Mouse (Mus musculus): ENCODE results near the gene Mpz. TPM values are rescaled to one million over a fixed set of nuclear protein-coding genes. Genes with fewer than 3 reads are reported as not detected.

The Mpz gene
- 100 to 1,000 TPM; 478 to 752 TPM for total RNA-seq (2021)
- long read RNA-seq, experiment 1, transcript Mpz-202 (6 exons, 1,278 nt), result major isoform, 218 of 316 reads
- long read RNA-seq, experiment 1, partial matches to known transcripts, result 23 of 316 reads
- long read RNA-seq, experiment 1, other reads (novel, unspliced or antisense), result 74 of 316 reads
- long read RNA-seq, experiment 2, transcript Mpz-202 (6 exons, 1,278 nt), result major isoform, 336 of 509 reads
- long read RNA-seq, experiment 2, partial matches to known transcripts, result 161 of 509 reads
- long read RNA-seq, experiment 2, other reads (novel, unspliced or antisense), result 8 of 509 reads

DNA sequence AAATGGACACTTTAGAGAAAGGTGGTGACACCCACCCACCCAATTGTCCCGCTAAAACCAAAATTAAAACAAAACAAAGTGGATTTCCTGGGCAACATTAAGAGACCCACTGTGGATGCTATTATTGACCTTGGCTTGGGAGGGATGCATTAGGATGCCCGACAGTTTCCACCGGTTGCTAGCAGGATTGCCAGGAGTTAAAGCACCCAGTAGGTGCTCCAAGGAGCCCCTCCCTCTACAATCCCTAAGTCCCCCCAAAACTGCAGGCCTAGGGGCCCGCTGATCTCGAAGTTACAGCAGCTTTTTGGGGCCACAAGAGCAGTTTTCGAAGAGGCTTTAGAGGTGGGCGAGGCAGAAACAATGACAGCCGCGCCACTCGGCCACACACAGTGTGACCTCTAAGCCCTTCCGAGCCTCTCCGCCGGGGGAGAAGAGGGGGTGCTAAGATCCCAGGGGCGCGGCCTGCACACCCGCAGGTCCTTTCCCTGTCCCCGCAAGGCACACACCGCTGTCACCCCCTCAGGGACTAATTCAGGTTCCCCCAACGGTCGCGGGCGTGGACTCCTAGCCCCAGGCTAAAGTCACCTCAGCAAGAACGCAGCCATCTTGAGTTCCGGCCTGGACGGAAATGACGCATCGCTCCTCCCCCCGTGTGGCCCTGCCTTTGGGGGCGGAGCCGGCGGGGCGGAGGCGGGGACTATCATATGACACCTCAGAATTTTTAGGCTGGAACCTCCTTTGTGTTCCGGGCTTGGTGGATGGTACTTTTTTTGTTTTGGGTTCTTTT lies at the start of gene Mpz, which contains the start of gene Sdhc:
Mpz (plus strand) TSS at position 738 of the 787 bp plus-strand sequence.
Sdhc (minus strand) TSS at position 630 of the 787 bp plus-strand sequence.
- peak; percentile 94 for DNase-seq

DNA sequence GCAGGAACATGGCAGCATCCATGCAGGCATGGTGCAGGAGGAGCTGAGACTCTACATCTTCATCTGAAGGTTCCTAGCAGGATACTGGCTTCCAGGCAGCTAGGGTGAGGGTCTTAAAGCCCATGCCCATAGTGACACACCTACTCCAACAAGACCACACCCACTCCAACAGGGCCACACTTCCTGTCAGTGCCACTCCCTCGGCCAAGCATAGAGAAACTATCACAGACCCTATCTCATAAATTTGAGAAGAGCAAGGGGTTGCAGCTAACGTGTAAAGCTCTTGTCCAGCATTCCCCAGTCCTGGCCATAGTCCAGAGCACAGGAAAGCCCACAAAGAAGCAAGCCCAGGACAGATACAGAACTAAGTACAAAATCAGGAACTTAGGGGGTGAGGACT lies 49.5 kb upstream of the Mpz start:
- DNase-seq, result no peak

DNA sequence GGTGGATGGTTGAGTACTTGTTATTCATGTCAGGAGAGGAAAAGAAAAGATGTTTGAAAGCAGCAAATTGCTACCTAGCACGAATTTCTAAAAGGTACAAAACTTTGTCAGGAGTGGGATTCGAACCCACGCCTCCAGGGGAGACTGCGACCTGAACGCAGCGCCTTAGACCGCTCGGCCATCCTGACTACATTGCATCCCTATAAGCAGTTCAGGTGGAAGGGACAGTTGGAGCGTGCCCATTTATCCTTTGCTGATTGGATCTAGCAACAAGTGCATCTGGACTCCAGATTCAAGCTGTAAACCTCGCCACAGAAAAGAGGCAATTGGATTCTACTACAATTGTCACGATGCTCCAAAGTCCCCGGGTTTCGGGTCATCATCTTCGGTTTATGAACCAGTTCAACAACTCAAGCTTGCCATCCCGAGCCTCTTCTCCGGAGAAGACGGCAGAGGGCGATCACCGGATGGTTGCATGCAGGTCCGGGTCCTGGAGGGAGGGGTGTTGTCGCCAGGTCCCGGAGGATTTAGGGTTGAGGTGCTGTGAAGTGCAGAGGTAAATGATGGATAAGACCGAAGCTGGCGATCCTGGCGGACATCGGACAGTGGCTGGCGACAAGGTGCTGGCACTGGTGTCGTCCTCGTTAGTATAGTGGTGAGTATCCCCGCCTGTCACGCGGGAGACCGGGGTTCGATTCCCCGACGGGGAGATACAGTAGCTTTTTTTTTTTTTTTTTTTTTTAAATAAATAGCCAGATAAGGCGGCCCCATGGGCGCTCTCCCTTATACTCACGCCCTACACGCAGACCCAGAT lies 48.6 kb upstream of the Mpz start:
- DNase-seq, result peak; percentile 85

DNA sequence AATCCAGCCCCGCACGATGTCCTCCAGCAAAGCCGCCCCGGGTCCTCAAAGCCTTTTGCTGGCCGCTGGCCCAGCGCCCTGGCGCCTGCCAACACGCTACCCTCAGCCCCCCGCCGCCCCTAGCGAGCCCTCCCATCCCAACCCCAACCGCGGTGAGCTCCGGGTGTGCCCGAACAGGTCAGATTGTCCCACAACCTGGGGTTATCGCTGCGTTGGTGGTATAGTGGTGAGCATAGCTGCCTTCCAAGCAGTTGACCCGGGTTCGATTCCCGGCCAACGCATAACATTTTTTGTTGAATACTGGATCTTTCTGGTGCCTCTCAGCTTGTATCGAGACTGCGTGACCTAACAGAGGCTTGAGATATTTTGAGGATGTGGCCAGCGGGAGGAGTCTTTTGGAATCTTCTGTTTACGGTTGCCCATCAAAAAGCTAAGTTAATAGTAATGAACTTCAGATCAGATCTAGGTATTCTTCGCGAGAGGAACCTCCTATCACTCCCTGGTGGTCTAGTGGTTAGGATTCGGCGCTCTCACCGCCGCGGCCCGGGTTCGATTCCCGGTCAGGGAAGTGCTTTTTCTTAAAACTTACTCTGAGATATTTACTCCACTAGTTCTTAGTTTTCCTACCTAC lies 47.8 kb upstream of the Mpz start:
- peak; percentile 79 for DNase-seq

DNA sequence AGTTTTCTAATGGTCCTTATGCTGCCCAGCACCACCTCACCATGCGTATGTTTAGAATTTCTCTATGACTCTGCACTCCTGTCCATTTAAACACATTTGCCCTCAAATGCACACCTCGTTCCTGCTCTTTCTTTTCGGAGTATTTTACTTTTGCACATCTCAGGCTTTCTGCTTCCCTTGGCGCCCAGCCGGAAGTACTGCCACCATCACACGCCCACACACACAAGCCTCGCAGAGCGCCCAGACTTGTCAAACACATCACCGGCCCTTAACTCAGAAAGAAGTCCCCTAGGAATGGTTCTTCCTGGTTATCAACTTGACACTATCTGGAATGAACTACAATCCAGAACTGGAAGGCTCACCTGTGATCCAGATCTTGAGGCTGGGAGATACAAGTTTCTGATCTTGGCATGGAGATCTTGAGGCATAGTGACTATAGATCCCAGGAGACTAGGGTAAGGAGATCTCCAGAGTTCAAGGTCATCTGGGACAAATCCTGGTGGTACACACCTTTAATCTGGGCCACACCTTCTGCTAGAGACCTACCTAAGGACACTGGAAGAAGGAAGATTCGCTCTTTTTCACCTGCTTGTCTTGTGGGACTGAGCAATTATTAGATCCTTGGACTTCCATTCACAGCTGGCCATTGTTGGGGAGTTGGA lies 47.2 kb upstream of the Mpz start:
- no peak for DNase-seq

DNA sequence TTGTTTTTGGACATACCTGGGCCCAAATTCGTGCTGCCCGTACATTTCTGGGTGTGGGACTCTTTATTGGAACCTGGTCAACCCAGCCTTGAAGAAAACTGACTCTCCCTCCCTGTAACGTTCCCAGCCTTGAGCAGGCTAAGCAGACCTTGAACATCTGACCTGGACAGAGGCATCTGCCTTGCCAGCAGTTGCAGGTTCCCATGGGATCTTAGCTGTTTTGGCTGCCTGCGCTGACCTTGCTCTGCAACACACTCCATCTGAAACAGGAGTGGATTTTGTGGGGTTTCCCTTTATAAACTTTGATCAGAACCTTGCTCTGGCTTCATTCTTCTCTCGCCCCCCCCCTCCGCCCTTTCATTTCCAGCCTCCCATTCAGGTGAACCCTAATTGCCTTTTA lies 45.3 kb upstream of the Mpz start:
- DNase-seq, result no peak

DNA sequence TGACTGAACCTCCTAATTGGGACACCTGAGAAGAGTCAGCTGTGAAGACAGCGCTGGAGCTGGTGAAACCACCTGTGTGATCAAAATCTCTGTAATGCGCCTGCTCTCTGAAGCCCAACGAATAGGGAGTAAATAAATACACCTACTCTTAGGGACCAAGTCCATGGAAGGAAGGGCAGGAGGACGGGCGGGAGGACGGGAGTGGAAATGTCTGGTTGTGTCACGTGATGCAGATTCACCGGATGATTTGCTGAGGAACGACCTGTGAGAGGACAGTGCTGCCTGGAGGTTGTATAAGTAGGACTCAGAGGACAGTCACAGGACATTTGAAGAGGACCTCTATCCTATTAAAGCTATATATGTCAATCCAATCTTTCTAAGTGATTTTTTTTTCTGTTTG lies 40.9 kb upstream of the Mpz start:
- DNase-seq, result no peak

DNA sequence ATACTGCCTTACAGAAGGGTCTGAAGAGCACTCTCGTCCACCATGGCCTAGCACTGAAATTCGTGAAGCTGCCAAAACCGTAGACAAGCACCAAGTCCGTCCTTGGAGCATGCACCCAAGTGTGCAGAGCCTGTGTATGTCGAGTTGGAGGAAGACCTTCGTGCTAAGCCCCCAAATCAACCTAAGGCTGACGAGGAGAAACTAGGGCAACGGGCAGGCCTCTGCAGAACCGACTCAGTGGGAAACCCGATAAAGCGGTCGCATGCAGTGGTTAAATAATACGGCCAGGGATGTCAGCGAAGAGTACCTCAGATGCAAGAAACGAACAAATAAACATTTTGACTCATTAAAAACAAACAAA lies 39.9 kb upstream of the Mpz start:
- no peak for DNase-seq

DNA sequence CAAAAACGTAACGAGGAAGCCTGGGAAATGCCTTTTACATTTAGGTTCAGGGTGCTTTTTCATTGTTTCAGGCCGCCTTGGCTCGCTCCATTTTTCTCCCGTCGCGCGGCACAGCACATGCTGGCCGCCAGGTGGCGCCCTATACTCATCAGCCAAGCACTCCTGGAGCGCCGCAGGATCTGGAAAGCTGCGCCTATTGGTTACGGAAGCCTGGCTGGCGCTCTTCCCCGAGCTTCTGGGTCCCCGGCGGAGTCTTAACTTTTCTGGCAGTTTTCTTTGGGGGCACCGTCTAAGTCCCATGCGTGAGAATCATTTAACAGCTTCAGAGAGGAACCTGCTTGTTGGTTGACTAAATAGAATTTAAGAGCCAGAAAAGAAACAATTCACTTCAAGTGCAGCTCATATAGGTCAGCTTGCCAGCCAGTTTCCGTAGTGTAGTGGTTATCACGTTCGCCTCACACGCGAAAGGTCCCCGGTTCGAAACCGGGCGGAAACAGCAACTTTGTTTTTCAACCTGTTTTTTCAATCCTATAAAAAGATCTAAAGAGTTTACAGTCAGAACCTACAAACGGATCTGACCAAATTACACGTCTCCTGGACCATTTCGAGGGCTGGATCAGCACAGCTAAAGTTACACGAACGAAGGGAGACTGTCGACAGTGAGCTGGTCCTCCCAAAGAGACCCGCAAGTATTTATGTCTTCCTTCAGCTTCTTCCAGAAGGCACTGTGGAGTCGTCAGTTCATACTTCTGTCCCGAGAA lies 39.3 kb upstream of the Mpz start:
- peak; percentile 90 for DNase-seq

DNA sequence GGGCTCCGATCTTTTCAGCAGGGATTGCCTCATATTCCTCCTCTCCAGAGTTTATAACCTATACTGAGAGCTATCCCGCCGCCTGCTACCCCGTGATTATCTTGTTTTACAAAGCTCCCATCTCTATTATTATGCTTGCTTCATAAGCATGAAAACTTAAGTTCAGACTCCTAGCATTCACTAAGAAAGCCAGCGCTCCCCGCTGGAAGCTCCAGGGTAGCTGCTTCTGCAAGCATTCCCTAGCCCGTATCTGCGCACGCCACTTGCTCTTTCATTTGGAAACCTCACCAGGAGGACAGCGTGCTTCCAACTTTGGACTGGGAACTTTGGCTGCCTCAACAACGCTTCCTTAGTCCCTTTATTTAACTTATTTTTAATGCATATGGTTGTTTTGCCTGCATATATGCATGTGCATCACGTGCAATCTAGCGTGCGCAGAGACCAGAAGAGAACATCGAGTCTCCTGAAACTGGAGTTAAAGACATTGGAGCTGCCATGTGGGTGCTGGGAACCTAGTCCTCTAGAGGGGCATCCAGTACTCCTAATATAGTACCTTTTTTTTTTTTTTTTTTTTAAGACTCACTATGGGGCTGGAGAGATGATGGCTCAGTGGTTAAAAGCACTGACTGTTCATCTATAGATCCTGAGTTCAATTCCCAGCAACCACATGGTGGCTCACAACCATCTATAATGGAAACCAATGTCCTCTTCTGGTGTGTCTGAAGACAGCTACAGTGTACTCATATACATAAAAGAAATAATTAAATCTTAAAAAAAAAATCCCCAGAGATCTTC lies 38.5 kb upstream of the Mpz start:
- DNase-seq, result peak; percentile 32

DNA sequence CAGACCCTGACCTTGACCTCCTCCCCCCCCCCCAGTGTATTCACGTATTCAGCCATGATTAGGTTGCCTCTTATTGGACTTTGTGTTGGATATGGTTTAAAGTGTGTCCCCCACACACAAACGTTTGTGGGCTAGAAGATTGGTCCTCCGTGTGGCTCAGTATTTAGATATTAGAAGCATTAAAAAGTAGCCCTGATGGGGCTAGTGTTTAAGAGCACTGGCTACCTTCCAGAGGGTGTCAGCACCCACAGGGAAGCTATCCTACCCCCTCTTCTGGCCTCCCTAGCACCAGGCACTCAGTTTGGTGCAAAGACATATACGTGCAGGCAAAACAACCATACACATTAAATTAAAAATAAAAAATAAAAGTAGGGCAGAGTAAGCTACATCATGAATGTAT lies 37.5 kb upstream of the Mpz start:
- DNase-seq, result no peak

DNA sequence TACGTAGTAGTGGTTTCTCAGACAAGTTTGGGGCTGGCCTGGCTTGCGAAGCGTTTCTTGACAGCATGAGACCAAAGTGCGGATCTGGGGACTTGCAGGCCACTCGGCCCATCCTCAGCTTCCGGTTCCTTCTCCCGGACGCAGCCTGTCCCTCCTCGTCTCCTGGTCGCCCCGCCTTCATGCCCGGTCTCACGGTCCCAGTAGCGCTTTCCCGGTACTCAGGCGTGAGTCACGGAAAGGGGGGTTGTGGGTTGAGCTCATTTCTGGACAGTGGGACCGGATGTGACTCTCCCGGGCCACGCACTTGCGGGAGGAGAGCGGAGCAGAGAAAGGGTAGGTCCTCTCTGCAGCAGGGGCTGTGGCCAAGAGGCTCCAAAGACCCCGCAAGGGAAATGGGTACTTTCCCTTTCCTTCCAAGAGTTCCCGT lies 36.6 kb upstream of the Mpz start, which contains the start of gene Cfap126:
Cfap126 (plus strand) TSS at position 46 of the 427 bp plus-strand sequence.
- peak; percentile 68 for DNase-seq

DNA sequence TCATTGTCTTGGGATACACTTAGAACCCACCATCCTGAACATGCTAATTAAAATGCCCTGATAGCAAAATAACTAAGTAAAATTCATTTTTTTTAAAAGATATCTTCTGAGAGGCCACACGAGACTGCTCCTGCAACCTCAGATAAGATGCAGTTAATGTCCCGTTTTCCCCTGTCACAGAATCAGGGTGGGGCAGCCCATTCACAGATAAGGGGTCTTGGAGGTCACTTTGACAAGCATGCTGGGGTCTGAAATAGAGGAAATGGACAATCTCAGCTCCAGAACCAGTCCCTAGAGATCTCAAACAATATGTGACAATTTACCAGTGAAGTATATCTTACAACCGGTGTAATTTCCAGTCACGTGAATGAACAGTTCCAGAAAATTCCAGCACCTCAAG lies 34.2 kb upstream of the Mpz start:
- no peak for DNase-seq

DNA sequence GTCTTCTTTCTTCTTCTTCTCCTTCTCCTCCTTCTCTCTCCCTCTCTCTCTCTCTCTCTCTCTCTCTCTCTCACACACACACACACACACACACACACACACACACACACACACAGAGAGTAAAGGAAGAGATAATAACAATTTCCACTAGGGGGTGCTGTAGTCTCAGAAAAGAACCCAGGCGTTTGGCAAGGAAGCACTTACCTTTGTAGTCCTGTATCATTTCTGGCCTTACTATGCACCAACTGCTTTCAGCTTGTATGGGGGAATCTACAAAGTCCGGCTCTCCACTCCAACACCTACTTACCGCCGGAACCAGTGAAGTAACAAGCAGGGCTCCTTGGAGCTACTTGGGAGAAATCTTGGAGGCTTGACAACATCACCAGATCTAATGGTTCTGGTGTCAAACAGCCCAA lies 32.2 kb upstream of the Mpz start:
- no peak for DNase-seq

DNA sequence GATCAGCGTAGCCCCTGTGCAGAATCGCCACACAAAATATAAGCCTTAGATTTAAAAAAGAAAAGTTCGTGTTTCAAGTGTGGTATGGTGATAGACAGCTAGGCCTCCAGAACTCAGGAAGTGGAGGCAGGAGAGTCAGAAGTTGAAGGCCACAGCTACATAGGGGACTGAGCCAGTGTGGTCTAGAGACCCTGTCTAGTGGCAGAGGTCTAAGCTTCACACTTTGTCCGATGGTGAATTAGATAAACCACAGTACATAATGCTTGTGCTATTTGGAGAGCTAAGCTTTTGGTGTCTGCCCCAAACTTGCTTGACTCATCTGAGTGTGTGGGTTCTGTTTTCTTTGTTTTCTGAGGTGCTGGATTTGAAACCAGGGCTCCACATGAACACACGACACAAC lies 31.5 kb upstream of the Mpz start:
- no peak for DNase-seq

DNA sequence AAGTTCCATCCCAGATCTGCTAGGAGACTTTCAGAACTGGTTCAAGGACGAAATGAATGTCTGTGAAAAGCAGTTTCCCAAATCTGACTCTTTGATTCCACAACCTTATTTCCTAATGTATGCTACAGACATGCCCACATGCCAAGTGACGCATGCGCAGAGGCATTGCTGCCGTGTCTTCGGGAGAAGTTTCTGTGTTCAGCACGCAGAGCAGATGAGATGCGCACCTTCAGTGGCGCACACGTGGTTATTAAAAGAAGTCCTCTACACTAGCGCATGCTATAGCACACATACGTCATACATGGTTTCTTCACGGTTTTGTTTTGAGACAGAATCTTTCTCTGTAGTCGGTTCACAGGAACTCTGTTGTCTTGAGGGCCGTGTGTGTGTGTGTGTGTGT lies 31.1 kb upstream of the Mpz start:
- no peak for DNase-seq

DNA sequence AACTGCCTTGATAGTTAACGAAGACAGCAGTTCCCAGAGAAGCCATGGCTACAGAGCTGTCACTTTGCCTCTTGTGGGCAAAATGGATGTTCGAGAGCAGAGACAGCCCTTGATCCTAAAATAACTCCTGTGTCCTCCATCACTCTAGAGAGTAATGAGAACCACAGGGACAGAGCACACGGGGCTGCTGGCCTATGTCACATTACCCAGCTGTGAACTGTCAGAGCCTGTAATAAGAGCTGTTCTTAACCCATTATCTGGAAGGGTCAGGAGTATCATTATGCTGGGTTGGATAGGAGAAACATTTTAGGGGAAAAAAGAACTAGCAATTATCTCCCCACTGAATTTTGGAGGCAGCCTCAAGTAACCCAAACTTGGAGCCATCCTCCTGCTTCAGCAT lies 29.6 kb upstream of the Mpz start:
- DNase-seq, result no peak

DNA sequence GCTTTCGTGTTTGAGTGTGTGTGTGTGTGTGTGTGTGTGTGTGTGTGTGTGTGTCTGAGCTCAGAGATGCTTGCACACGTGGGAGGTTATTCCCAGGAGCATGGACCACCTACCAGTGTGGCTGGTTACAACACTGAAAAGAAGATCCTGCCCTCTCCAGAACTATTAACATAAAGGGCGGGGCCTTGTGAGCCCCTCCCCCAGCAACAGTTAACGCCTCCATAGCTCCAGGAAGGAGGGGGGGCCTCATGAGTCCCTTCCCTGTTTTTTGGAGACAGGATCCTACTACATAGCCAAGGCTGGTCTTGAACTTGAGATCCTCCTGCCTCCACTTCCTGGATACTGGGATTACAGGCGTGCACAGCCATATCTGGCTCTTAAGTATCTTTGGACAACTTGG lies 28.7 kb upstream of the Mpz start:
- no peak for DNase-seq

DNA sequence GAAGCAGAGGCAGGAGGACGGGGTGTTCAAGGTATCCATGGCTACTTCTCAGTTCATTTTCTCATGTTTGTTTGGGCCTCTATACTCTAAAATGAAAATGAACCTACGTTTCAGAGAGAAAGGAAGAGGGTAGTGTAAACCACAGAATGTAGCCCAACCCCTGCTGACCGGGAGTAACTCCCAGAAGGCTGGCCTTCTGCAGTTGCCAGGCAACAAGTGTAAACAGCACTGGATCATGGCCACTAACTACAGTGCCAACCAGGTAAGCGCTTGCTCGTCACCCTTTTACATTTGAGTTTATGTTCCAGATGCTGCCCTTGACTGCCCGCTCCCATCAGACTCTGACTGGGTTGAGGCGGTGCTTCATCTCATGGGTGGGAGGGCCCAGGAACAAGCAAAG lies 27.6 kb upstream of the Mpz start:
- DNase-seq, result no peak

DNA sequence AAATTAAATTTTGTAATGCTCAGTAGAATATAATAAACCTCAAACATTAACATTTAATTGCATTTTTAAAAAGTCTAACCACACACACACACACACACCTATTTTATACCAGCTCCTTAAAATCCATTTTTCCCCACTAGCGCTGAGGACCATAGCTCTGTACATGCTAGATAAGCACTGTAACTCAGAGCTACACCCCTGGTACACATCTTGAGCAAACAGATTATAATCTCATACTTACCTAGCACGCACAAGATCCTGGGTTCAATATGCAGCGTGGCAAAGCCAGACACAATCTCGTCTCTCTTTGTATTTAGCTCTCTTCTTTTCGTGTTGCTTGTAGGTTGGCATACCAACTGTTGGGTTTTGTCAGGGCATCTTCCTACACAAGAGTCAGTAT lies 26.1 kb upstream of the Mpz start:
- DNase-seq, result no peak
